Mouse (Mus musculus): ENCODE results near the gene Abcg2. TPM values are rescaled to one million over a fixed set of nuclear protein-coding genes. Genes with fewer than 3 reads are reported as not detected.
A peak's percentile ranks its signal among the peaks of the same experiment; 100 is the strongest.
"Not testable (repeated sequence)": the region's sequence is repeated elsewhere in the genome, so short reads cannot be mapped to it uniquely, and the experiment has no call there.

Gene Abcg2
- 6.2 to 42.4 TPM (median 34.1 TPM) in 3 replicates for total RNA-seq (2017)

DNA sequence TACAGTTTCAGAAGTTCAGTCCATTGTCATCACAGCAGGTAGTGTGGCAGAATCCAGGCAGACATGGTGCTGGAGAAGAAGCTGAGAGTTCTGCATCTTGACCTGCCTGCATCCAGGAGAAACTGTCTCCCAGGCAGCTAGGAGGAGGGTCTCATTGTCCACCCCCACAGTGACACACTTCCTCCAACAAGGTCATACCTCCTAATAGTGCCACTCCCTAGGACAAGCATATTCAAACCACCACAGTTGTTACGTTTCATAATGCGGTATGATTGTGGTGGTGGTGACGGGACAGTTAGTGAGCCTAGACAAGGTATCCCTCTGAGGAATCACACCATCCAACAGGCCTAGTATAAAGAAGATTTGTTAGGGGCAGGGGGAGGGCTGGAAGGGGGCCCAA lies at the start of gene Abcg2:
Abcg2 (plus strand) TSS at position 301 of the 400 bp plus-strand sequence.
- not testable (repeated sequence) for ATAC-seq (replicated peaks; ENCODE audit: insufficient number of reproducible peaks, low FRiP score, low TSS enrichment, poor library complexity, severe bottlenecking)

DNA sequence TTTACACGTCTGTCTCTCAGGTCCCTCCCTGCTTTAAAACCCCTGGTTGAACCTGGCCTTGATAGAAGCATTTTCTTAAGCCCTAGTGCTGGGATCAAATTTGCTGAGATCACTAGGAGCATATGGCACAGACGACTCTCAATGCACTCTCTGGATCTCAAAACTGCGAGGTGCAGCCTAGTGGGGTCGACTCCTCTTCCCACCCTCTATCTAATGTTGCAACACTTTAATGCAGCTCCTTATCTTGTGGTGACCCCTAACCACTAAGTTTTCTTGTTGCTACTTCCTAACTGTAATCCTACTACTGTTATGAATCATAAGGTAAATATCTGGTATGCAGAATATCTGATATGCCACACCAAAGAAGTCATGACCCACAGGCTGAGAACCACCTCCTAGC lies 44.1 kb upstream of the Abcg2 start:
- ATAC-seq (replicated peaks; ENCODE audit: insufficient number of reproducible peaks, low FRiP score, low TSS enrichment, poor library complexity, severe bottlenecking) = not testable (repeated sequence)

DNA sequence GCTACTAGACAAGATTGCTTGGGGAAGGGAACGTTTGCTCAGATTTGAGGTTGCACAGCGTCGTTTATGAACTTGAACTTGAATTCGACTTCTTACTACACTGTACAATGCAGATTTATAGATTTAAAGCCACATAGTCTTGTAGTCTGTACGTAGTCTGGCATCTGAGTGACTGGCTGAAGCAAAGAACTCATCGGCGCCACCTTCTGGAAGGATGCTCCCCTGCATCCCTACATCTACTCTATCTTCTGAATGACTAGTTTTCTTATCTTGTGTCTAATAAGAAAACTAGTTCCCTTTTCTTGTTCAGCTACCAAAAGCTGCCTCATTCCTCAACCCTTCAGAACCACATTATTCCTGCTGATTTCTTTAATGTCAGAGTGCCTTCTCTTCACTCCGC lies 41.5 kb upstream of the Abcg2 start:
- ATAC-seq (replicated peaks; ENCODE audit: insufficient number of reproducible peaks, low FRiP score, low TSS enrichment, poor library complexity, severe bottlenecking) = not testable (repeated sequence)

DNA sequence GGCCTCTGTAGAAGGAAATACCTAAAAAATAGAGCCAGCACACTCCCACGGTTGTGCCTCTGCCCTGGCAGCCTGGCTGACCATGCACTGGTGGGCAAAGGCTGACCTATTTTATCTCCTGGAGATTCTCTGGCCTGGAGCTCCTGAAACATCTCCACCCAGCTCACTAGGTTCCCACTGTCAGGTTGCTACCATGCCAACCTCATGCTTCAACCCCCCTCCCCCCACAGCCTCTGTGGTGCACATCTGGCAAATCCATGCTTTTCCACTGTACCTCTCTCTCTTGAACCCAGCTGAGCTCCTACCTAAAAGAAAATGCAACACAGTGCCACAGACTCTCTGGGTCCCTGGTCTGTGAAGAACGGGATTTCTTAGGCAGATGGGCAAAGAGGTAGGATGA lies 39.4 kb upstream of the Abcg2 start:
- not testable (repeated sequence) for ATAC-seq (replicated peaks; ENCODE audit: insufficient number of reproducible peaks, low FRiP score, low TSS enrichment, poor library complexity, severe bottlenecking)

DNA sequence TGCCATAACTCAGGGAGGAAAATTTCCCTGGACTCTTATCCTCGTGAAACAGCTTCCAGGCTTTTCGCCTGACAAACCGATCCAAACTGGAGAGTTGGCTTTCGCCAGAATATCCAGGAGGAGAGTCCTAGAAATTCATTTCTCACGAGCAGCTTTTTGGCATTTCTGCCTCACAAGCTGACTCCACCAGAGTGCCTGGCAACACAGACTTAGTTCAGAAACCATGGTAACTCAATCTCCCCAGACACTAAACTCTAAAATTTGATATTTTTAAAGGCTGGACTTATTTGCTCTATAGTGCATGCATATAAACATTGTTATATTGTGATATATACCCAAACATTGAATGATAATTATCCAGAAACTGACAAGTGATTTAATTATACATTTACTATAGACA lies 38.3 kb upstream of the Abcg2 start:
- not testable (repeated sequence) for ATAC-seq (replicated peaks; ENCODE audit: insufficient number of reproducible peaks, low FRiP score, low TSS enrichment, poor library complexity, severe bottlenecking)

DNA sequence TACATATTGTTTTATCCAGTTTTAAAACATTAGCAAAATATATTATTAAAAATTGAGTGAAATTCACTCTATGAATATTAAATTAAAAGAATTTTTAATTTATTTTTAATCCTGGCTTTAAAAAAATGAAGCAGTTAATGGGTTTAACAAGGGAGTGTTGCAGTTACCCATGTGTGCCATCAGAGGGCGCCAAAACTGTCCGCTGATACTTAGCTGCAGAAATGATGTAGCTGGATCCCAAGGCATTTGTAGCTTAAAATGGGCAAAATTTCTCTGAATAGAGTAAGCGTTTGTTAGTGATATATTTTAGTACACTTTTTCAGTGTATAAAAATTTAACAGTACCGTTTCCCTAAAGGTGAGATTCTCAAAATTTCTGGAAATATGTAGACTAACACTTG lies 37.5 kb upstream of the Abcg2 start:
- ATAC-seq (replicated peaks; ENCODE audit: insufficient number of reproducible peaks, low FRiP score, low TSS enrichment, poor library complexity, severe bottlenecking) = no peak

DNA sequence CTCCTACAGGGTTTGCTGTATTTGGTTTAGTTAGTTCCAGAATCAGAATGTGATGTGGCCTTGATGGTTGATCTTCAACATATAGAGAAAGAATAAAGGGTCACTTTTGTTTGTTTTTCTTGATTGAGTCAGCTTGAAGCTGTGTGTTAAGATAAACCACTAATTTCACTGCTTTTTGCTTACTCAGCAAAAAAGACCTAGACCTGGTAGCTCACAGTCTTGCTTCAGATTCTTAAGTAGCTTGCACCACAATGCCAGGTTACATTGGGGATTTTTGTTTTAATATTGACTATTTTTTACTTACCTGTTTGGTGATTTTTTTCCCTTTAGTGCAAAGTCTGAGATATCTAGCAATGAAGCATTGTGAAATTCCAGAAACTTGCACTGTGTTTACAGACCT lies 30.5 kb upstream of the Abcg2 start:
- ATAC-seq (replicated peaks; ENCODE audit: insufficient number of reproducible peaks, low FRiP score, low TSS enrichment, poor library complexity, severe bottlenecking) = not testable (repeated sequence)

DNA sequence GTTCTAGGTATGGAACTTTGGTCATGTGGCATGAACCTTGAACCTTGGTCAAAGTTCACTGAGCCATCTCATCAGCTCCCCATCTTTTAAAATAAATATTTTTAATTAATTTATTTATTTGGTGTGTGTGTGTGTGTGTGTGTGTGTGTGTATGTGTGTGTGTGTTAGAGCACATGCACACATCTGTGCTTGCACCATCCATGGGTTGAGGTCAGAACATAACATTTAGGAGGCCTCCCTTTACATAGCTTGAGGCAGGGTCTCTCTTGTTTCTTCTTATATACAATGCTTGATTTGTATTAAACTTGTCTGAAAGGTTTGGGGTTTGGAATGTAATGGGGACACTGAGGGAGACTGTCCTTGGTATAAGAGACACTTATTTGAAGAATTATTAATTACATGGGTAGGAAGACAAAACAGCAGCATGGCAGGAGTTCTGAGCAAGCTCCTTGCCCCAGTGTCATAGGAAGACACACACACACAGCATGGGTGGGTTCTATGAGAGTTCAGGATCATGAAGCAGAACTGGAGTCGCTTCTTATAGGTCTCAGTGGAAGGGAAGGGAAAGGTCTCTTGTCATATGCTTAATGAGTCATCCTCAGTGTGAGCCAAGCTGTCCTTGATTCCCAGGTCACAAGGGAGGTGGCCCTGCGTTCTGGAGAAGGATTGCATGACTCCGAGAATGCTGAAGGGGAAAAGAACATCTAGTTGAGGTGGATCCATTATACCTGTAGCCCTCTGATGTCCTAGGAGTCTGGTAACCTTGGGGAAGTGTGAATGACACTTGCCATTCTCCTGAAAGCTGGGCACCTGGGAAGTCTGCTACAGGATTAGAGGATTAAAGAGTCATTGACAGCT lies 9.9 kb downstream of the Abcg2 start:
- peak; percentile 58 for ATAC-seq (replicated peaks; ENCODE audit: insufficient number of reproducible peaks, low FRiP score, low TSS enrichment, poor library complexity, severe bottlenecking)

DNA sequence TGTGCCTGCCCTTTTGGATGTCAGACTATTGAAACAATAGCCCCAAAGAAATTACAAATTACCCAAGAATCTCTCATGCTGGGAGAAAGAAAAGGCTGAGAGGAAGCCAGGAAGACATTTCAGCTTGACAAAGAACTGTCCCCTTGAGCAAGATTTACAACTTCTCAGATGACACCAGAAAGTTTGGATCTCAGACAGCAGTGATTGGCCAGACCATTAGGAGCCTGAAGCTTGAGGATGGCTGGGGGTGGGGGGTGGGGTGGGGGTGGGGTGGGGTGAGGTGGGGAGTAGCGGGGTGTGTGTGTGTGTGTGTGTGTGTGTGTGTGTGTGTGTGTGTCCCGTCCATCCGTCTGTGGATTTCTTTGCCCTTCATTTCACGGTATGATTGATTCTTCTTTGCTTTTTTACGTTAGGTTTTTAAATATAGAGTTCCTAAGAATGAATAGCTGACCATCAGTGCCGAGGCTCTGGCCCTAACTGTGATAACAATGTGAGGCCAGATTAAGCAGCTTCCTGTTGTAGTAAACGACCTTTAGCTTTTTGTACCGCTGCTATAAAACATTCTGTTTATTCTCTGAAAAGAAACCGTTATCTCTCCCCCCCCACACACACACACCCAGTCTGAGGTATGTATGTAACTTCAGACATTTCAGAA lies 11.4 kb downstream of the Abcg2 start:
- not testable (repeated sequence) for ATAC-seq (replicated peaks; ENCODE audit: insufficient number of reproducible peaks, low FRiP score, low TSS enrichment, poor library complexity, severe bottlenecking)

DNA sequence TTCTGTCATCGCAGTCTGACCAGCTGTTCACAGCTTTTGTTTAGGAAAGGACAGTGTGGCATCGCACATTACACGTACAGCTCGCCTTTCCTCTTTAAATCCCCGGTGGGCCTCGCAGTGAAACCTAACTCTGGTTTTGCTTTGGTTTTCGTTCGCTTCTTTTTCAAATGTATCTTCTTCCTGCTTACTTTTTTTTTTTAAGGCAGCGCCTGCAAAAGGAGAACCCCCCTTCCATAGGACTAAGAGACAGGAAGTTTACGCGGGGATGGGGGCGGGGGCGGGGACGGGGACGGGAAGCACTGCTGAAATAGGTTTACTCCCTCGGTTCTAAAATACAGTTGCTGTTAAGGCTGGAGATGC lies 12.0 kb downstream of the Abcg2 start:
- no peak for ATAC-seq (replicated peaks; ENCODE audit: insufficient number of reproducible peaks, low FRiP score, low TSS enrichment, poor library complexity, severe bottlenecking)

DNA sequence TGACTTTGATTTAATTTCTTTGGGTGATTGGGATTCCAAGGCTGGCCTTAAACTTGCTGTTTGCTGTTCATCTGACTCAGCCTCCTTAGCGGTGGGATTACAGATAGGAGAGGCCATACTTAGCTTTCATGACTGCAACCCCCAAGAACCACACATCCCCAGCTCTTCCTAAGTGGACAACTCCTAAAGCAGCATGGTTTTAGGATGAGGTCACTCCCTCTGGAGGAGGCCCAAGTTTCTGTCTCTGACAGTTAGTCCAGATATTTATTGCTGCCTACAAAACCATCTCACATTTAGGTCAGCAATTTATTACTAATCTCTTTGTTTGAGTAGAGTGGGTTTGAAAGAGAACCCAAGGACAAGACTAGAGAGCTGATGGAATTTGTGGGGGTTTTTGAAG lies 17.8 kb downstream of the Abcg2 start:
- not testable (repeated sequence) for ATAC-seq (replicated peaks; ENCODE audit: insufficient number of reproducible peaks, low FRiP score, low TSS enrichment, poor library complexity, severe bottlenecking)

DNA sequence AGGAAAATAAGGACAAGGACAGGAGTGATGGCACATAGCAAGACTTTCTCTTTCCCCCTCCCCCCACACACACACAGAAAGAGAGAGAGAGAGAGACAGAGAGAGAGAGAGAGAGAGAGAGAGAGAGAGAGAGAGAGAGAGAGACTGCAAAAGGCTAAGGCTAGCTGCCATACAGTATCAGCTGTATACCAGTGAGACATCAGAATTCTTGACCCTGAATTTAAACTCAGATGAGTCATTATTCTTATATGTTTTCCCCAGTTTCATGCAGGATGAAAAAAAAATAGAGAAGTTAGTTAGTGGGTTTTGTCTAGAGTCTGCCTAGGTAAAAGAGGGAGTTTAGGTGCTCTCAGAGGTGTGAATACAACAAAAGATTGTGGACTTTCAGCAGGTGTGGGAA lies 18.7 kb downstream of the Abcg2 start:
- not testable (repeated sequence) for ATAC-seq (replicated peaks; ENCODE audit: insufficient number of reproducible peaks, low FRiP score, low TSS enrichment, poor library complexity, severe bottlenecking)

DNA sequence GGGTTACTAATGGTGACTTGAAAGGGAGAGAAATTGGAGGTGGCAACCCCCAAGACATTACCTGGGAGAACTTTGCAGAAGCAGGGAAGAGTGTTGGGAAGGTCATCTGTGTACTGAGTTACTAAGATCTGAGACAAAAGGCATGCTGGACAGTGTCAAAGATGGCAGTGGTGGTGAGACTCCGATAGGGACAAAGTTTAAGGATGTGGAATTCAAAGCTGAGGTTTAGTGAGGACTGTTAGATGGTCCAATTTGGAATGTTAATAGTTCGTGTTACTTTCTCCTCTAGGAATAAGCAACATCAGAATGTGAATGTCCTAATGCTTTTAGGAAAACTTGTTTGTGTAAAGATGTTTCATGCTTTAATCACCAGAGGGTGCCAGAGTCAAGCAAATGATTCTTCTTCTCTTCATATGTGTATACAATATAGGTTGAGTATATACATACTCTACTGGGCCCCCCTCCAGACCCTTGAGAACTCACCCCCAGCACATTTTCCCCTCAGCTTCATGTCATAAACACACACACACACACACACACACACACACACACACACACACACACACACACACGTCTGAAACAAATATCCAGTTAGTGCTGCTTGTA lies 19.3 kb downstream of the Abcg2 start:
- ATAC-seq (replicated peaks; ENCODE audit: insufficient number of reproducible peaks, low FRiP score, low TSS enrichment, poor library complexity, severe bottlenecking) = peak; percentile 18; the same call in 1 of the 2 replicates

DNA sequence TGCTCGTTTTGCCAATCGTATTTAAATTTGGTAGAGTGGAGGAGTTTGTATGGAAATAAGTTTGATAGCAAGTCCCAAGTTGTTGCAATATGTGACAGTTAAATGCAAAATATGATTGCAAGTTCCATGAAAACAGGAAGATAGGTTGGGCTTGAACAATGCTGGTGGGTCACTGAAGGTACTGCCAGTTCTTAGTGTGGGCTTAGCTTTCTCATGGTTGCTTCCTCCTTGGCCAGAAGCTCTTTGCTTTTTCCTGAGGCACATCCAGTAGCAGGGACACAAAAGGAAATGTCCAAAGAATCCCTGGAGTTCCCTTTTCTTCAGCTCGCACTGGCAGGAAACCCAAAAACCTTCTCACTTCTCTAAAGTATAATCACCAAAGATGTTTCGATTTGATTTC lies 22.3 kb downstream of the Abcg2 start:
- no peak for ATAC-seq (replicated peaks; ENCODE audit: insufficient number of reproducible peaks, low FRiP score, low TSS enrichment, poor library complexity, severe bottlenecking)

DNA sequence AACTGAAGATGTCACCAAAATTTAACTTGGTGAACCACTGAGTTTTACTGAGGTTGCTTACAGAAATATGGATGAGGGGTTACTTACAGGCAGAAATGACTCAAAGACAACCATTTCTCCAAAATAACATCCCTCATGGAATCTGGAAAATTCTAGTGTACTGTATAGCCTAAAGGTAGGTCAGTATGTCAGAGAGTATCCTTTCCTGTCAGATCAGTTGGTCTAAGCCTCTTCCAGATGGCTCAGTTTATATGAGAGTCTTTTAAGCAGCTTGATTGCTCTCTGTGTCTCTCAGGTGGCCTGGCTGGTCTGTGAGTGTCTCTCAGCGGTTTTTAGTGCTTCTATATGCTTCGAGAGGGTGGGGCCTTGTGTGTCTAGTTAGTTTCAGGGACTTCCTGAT lies 24.1 kb downstream of the Abcg2 start:
- no peak; the same call in 1 of the 2 replicates for ATAC-seq (replicated peaks; ENCODE audit: insufficient number of reproducible peaks, low FRiP score, low TSS enrichment, poor library complexity, severe bottlenecking)

DNA sequence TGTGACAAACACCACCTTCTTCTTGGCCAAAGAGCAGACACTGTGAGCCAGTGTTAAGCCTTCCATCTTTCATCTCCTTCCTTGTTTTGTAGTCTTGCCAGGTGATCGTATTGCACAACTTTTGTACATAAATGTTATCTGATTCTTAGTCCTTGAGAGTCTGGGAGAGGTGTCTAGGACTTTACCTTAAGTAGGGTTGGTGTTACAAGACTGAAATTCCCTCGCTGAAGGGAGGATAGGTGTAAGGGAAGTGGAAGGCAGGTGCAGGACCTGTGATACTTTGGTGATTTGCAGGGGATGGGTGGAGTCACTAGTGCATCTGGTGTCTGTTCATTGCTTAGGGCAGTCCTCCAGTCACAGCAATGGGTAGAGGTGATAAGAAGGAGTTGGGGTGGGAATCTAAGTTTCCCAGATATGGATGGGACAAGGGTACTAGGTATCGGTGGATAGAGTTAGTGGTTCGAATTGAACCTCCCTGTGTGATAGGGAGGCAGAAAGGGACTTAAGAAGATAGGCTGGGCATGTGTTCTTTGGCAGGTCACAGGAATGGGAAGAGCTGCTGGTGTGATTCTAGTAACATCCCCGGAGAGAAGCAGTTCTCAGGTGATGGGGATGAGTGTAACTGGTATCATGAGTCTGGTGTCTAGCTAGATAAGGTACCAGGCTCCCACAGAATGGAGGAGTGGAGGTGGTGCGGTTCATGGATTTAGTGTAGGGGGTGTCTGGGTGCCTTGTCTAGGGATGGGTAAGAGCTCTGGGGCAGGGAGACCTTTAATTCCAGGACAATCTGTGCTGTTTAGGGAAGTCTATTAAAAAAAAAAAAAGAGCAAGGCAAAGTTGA lies 25.8 kb downstream of the Abcg2 start:
- ATAC-seq (replicated peaks; ENCODE audit: insufficient number of reproducible peaks, low FRiP score, low TSS enrichment, poor library complexity, severe bottlenecking) = peak; percentile 32

DNA sequence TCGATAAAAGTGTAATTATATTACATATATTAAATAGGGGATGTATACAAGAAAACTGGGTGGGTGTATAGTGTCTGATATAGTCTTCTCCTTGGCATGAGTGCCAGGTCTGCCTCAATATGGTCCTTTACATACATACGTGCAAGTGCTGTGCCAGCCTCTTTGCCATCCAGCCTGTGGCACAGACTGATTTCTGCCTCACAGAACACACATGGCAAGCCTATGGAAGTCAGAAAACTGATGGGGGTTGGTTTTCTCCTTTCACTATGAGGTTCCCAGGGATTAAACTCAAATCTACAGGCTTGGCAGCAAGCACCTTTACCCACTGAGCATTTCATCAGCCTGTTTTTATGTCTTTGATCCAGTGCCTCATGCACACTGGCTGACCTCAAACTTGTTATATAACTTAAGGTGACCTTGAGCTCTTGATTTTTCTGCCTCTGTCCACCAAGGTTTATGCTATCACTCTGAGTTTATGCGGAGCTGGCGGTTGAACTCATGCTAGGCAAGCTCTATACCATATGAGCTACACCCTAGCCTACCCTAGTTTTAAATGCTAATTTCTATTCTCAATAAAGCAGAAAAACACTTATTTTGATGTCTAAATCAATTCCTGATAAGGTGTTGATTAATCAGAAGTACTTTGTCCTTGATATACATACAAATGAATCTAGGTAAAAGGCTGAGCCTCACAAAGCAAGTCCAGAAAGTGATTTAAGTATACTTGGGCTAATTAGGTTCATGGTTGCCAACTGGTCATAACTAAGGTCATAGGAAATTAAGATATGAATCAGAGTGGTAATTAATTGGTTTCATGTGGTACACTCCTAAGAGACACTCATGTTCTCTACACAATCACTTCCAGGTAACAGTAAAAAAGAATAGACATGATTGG lies 26.7 kb downstream of the Abcg2 start:
- peak; percentile 71 for ATAC-seq (replicated peaks; ENCODE audit: insufficient number of reproducible peaks, low FRiP score, low TSS enrichment, poor library complexity, severe bottlenecking)

DNA sequence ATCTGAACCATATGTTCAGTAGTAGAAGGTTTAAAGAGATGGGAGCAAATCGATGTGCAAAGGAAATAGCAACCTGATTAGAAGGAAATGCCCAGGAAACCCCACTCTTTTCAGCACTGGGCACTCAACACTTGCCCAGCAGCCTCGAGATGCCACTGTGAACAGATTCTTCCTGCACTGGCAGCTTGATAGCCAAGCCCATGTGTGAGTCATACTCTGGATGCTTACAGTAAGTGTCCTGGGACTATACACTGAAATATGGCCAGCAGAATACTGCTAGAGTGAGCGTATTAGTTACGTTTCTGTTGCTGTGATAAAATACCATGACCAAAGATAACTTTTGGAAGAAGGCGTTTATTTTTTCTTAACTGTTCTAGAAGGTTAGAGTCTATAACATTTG lies 39.8 kb downstream of the Abcg2 start:
- no peak for ATAC-seq (replicated peaks; ENCODE audit: insufficient number of reproducible peaks, low FRiP score, low TSS enrichment, poor library complexity, severe bottlenecking)
